Mouse (Mus musculus) kidney, adult 2 months (tissue): Measurements from ENCODE around the gene Gm10447. TPM values are rescaled to one million over a fixed set of nuclear protein-coding genes. Genes with fewer than 3 reads are reported as not detected.
A peak's percentile ranks its signal among the peaks of the same experiment; 100 is the strongest.
"Not testable (repeated sequence)": the region's sequence is repeated elsewhere in the genome, so short reads cannot be mapped to it uniquely, and the experiment has no call there.

Source experiments
- DNase-seq: peaks from one replicate; pipeline ENCODE4 v3.0.0; 2021
- H3K27ac ChIP-seq: fragments of 200-500 bp; 2 replicates; pipeline ENCODE4 v1.5.1; 2012; ENCODE audit warnings: low read depth, low read length, control low read depth, inconsistent platforms; ENCODE audit not compliant: insufficient read depth
- H3K27me3 ChIP-seq: fragments of 200-500 bp; replicated peaks from 2 replicates; pipeline ENCODE4 v1.6.1; 2012; ENCODE audit warnings: mild to moderate bottlenecking, moderate library complexity, low read length, inconsistent platforms; ENCODE audit not compliant: control insufficient read depth, insufficient read depth
- H3K36me3 ChIP-seq: fragments of 200-500 bp; 2 replicates; pipeline ENCODE4 v1.6.1; 2012; ENCODE audit warnings: mild to moderate bottlenecking, moderate library complexity, low read length, inconsistent platforms; ENCODE audit not compliant: control insufficient read depth, insufficient read depth
- H3K4me1 ChIP-seq: fragments of 200-500 bp; 2 replicates; pipeline ENCODE4 v1.6.1; 2011; ENCODE audit warnings: low read length; ENCODE audit not compliant: control insufficient read depth, insufficient read depth
- H3K4me3 ChIP-seq: fragments of 200-500 bp; 2 replicates; pipeline ENCODE4 v1.5.1; 2011; ENCODE audit warnings: mild to moderate bottlenecking, low read depth, low read length, control low read depth; ENCODE audit not compliant: insufficient read depth
- CTCF ChIP-seq: fragments of 200-500 bp; conservative IDR thresholded peaks from 2 replicates; pipeline ENCODE4 v1.5.1; 2011; ENCODE audit warnings: low read depth, mild to moderate bottlenecking, control low read depth, low read length, moderate library complexity, mixed read lengths; ENCODE audit not compliant: insufficient read depth, insufficient read length
- POLR2A ChIP-seq: fragments of 200-500 bp; IDR thresholded peaks from one replicate; pipeline ENCODE4 v1.6.1; 2011; ENCODE audit warnings: low read depth, low read length, control low read depth
- WGBS: fragments of 180-500 bp; shearing (Covaris S2); methylation state at CpG from one replicate; pipeline ENCODE4 v1.1.7; 2018; 5-methylcytosine and 5-hydroxymethylcytosine counted together
- polyA plus RNA-seq: library from polyadenylated mRNA; depleted of rRNA; stranded (reverse); fragments of >200 nt; gene quantifications from 2 replicates; pipeline ENCODE4 v1.2.3, GENCODE M21; 2012

Gene Gm10447
- polyA plus RNA-seq, 1 experiment = 0.05 TPM

DNA sequence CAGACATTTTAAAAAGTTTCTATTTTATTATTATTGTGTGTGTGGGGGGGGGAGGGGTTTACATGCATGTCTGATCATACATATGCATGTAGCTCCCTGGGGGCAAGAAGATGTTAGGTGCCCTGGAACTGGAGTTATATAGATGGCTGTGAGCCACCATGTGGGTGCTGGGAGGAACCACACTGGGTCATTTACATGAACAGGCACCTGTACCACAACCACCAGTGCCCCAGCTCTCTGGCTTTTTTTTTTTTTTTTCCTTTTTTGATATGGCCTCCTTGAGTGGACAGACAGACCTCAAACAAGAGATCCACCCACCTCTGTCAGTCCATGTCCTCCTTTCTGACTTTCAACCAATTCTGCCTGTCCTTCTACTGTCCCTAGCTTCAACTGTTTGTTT, 27.7 kb downstream of the Gm10447 start:
- DNase-seq = no peak
- no peaks in the 10 kb centered on the region for H3K27me3 ChIP-seq
- peaks cover 15% of the 10 kb centered on the region for H3K4me1 ChIP-seq
- no peak for TF ChIP-seq CTCF
- TF ChIP-seq POLR2A = no peak
- peak overlapping the region; percentile 36; the same call in 1 of the 2 replicates for H3K4me3 ChIP-seq
- H3K36me3 ChIP-seq = peaks cover 2% of the 10 kb centered on the region; the same call in 1 of the 2 replicates
- H3K27ac ChIP-seq = no peak overlapping the region; the same call in 1 of the 2 replicates

DNA sequence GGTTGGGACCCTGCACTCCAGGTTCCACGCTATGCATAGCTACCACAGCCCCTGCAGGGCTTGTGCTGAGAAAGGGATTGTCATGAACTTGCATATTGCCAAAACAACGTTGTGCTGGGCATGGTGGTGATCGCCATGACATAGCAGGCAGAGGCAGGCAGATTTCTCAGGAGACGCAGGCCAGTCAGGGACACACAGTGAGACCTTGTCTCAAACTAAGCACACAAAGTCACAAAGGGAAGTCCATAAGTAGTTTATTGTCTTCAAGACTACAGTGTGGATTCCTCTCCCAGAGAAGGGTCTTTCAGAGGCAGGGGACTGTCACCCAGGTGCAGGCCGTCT, 28.2 kb downstream of the Gm10447 start:
- Histone ChIP-seq H3K4me3 (no peak overlapping the region), H3K27ac (no peak overlapping the region), H3K36me3 (peaks cover 2% of the 10 kb centered on the region; the same call in 1 of the 2 replicates), H3K27me3 (no peaks in the 10 kb centered on the region), H3K4me1 (peaks cover 15% of the 10 kb centered on the region)
- TF ChIP-seq CTCF (no peak), POLR2A (no peak)
- no peak for DNase-seq
- 95% methylated on average over 5 of the region's 5 CpGs for WGBS

DNA sequence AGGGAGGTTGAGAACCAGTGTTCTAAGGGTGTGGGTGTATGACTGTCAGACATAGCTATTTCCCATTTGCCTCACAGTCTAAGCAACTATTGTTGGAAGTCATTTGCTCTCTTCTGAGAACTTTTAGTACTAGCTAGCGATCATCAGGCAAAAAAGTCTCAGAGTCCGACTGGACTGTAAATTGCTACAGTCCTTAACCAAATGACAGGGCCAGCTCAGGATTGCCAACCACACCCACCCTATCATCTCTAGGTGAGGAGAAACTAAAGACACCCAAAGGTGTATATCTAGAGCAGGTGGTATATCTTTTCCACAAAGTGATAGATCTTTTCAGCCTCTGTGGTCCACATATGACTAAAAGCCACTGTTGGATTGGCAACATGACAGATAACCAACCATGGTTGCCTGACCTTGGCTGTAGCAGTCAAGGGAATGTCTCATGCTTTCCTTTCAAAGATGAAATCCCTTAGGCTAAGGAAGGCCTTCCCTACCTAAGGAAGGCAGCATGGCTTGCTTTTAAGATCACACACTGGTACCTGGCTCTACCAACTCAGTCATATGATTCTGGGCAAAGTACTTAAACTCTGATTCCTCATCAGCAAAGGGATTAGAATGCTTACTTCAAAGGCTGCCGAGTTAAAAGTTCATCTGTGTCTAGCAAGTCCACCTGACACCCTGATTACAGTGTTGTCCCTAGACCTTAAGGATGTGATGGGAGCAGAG, 28.8 kb downstream of the Gm10447 start:
- Histone ChIP-seq H3K36me3 (peaks cover 2% of the 10 kb centered on the region; the same call in 1 of the 2 replicates), H3K27ac (no peak overlapping the region), H3K27me3 (no peaks in the 10 kb centered on the region), H3K4me3 (no peak overlapping the region), H3K4me1 (peaks cover 16% of the 10 kb centered on the region)
- TF ChIP-seq POLR2A = no peak
- 74% methylated on average over 3 of the region's 3 CpGs for WGBS
- DNase-seq = peak; percentile 56

DNA sequence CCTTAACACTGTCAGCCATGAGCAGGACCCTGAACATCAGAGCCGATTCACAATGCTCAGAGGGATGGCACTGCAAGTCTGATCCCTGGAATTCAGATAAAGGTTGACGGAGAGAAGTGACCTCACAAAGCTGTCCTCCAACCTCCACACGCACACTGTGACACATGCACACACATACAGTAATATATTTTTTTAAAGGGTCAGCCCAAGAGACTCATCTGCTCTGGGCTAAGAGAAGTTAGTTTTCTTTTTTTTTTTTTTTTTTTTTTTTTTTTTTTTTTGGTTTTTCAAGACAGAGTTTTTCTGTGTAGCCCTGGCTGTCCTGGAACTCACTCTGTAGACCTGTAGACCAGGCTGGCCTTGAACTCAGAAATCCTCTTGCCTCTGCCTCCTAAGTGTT, 30.0 kb downstream of the Gm10447 start:
- H3K27ac ChIP-seq, H3K27me3 ChIP-seq, H3K36me3 ChIP-seq, DNase-seq, H3K4me3 ChIP-seq: not testable (repeated sequence)
- H3K4me1 ChIP-seq = peaks cover 18% of the 10 kb centered on the region
- 88% methylated on average over 3 of the region's 3 CpGs for WGBS

DNA sequence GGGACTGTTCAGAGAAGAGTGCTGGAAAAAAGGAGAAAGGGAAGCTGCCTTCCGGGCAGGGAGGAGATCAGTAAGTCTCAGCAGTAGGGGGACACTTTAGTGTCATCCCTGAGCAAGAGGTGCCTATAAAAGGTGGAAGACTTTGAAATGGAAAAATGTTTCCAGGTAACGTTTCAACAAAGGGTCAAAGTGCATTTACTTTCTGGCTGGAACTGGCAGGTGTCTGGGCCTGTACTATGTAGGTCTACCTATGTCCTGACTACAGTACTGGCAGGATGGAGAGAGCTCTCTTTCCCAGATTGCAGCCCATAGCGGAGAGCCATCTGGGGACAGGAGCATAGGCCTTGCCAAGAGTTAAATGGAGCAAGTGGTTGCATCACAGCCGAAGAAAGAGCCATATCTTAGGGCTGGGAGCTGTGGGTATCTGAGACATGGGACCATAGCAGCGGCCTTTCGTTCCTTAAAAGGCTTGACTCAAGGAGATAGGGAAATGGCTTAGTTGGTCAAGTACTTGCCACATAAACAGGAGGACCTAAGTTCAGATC, 31.1 kb downstream of the Gm10447 start:
- WGBS = 80% methylated on average over 6 of the region's 6 CpGs
- peaks cover 13% of the 10 kb centered on the region for H3K4me1 ChIP-seq
- peaks cover 2% of the 10 kb centered on the region for H3K36me3 ChIP-seq
- no peak overlapping the region for H3K4me3 ChIP-seq
- H3K27me3 ChIP-seq = no peaks in the 10 kb centered on the region
- TF ChIP-seq POLR2A (no peak), CTCF (no peak)
- no peak overlapping the region for H3K27ac ChIP-seq
- DNase-seq = peak; percentile 37

DNA sequence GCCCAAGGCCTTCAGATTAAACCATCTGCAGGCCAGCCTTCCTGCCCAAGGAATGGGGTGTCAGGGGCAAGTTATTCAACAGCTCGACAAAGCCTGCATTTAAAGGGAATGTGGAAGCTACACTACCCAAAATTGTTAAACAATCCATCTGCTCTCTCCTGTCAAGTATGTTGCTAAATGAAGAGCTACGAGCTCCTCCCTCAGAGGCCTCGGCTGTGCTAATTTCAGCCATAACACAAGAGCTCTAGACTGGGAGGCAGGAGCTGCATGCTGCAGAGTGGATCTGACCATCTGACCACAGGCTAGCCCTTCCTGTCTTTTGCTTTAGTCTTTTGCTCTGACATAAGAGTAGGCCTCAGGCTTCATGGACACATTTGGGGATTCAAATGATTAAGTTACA, 31.7 kb downstream of the Gm10447 start:
- no peak for DNase-seq
- Histone ChIP-seq H3K4me1 (peaks cover 13% of the 10 kb centered on the region), H3K4me3 (no peak overlapping the region), H3K27ac (no peak overlapping the region), H3K27me3 (no peaks in the 10 kb centered on the region), H3K36me3 (peaks cover 2% of the 10 kb centered on the region)
- no peak for TF ChIP-seq CTCF
- TF ChIP-seq POLR2A = no peak
- 54% methylated on average over 3 of the region's 3 CpGs for WGBS

DNA sequence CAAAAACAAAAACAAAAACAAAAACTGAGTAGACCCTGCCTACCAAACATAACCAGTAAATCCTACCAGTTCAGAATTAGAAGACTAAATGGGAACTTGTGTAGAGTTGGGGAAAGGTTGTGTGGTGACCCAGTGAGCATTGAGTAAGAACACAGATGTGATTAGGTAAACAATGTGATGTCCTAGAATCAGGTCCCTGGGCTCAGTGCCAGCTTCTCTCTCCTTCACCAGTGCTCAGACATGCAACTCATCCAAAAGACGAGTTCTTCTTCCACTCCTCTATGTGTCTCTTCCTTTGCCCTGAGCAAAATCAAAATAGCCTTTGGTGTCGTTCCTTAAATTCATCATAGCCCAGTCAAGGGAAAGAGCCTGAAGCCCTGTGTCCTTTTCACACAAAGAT, 32.1 kb downstream of the Gm10447 start:
- no peaks in the 10 kb centered on the region for H3K27me3 ChIP-seq
- no peak overlapping the region for H3K4me3 ChIP-seq
- TF ChIP-seq CTCF = no peak
- no peak for TF ChIP-seq POLR2A
- H3K27ac ChIP-seq = no peak overlapping the region
- DNase-seq = peak; percentile 24
- H3K36me3 ChIP-seq = peaks cover 2% of the 10 kb centered on the region
- 58% methylated on average over 2 of the region's 2 CpGs for WGBS
- peaks cover 13% of the 10 kb centered on the region for H3K4me1 ChIP-seq

DNA sequence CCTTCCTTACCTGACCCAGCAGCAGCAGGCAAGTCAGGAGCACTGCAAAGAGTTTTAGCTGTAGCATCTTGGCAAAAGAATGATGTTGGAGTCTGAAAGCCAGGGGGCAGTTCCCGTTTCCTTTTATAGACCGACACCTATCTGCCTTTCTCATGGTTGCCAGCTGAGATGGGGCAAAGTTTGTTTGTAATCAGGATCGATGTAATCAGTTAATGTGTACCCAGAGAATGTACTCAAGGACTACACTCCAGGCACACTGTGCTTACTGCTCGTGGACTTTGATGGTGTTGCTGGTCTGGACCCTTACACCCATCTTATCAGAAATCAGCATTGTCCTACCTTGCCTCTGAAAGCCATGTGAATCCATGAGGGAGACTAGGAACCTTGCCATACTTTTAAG, 33.9 kb downstream of the Gm10447 start, which contains the start of gene Leap2:
TSS of gene Leap2 (minus strand) at position 135 of the 400 bp plus-strand sequence.
- H3K27me3 ChIP-seq = no peaks in the 10 kb centered on the region
- DNase-seq = peak; percentile 63
- no peak within 1 kb of the TSS for H3K27ac ChIP-seq
- H3K4me1 ChIP-seq = peaks cover 3% of the 10 kb centered on the region; the same call in 1 of the 2 replicates
- no peak within 1 kb of the TSS for H3K4me3 ChIP-seq
- H3K36me3 ChIP-seq = no peaks in the 10 kb centered on the region; the same call in none of the 2 replicates
- WGBS = 41% methylated on average over 4 of the region's 4 CpGs
- TF ChIP-seq CTCF (0 out of 2 replicates have a peak, but pooled peaks have one; percentile 3), POLR2A (no peak)
